Mouse (Mus musculus) urinary bladder, postnatal 0 days (tissue): ENCODE data around the gene Ergic3. TPM values are rescaled to one million over a fixed set of nuclear protein-coding genes. Genes with fewer than 3 reads are reported as not detected.

ENCODE experiments used
- polyA plus RNA-seq: library from polyadenylated mRNA; unstranded; fragments of >200 nt; fragmentation: Nextera tagmentation; extraction: Ambion mirVana; gene quantifications from 2 replicates; pipeline ENCODE4 v1.2.1, GENCODE M21; 2015

Gene Ergic3
- polyA plus RNA-seq: 121 and 140 TPM in 2 replicates

DNA sequence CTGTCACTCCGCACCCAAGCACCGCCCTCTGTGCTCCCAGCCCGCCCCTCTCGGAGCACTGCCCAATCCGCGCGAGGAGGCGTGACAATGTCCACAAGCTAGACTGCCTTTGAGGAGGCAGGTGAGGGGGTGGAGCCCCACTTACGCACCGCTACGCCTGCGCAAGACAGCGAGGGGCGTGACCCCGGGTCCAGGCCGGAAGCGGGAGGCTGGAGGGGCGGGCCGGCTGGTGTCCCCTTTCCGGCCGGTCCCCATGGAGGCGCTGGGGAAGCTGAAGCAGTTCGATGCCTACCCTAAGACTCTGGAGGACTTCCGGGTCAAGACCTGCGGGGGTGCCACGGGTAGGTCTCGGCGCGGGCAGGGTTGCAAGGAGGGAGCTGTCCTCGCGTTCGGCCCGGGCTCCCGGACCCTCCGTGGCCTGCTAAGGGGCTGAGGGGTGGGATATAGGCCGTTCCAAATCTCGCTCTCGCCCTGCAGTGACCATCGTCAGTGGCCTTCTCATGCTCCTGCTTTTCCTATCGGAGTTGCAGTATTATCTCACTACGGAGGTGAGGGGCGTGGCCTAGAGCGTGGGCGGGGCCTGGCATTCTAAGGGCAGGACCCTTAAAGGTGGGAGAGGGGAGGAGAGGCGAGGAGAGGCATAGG, at the start of gene Ergic3, which contains the start of gene 6430550D23Rik:
Ergic3 (plus strand) TSS at position 158 of the 645 bp plus-strand sequence.
6430550D23Rik (minus strand) TSS at position 90 of the 645 bp plus-strand sequence.

DNA sequence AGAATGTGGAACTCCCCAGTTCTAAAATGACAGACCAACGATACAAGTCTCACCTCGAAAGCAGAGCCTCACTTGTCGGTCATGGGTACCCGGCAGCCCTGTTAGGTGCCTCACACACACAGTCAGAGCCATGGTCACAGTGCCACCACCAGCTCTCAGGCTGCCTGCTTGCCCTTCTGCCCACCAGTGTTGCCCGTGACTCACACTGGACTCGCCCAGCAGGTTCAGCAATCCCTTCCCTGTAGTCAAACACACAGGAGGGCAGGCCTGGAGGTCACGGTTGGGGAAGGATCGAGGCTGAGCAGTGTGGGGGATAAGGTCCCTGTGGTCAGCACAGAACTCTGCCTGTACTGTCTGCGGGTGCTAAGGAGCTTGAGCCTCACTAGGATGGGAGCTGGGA, 45.0 kb downstream of the Ergic3 start, which contains the start of gene Fer1l4:
Fer1l4 (minus strand) TSS at position 132 of the 400 bp plus-strand sequence.

DNA sequence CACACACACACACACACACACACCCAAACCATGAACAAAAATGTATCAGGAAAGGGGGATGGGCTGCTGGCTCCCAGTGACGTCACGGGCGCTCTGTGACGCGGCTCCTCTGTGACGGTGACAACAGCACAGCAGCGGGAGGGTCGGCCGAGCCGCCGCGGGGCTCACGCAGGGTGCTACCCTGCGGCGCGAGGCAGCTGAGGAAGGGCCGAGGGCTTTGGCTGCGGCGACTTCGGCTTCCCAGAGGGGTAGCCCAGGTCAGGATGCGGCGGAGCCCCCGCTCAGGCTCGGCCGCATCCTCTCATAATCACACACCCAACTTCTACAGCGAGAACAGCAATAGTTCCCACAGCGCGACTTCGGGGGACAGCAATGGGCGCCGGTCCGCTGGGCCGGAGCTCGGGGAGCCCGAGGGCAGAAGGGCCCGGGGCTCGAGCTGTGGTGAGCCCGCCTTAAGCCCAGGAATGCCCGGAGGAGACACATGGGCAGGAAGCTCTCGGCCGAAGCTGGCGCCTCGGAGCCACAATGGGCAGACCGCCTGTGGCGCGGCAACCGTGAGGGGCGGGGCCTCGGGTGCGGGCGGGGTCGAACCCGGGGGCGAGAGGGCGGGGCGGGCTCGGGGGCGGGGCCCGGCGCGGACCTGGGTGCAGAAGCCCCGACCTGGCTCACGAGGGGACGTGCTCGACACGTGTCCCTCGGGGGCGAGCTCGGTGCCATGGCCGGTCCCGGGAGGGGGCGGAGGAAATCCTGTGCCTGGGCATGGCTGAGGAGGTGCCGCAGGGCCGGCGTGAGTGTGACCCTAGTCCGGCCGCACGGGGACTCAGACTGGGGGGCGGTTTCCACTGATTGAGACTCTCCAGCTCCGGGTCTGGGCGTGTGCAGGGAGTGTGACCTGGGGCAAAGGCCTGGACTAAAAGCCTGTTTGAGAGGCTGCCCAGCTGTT, 57.5 kb downstream of the Ergic3 start, which contains the start of gene Spag4:
Spag4 (plus strand) TSS at position 77 of the 943 bp plus-strand sequence.

Other genes with a start within 250 kb of the Ergic3 start
- gene Mmp24, start 232.7 kb upstream of the Ergic3 start, polyA plus RNA-seq: 0.04 and 0.07 TPM in 2 replicates
- gene BC029722, start 188.6 kb upstream of the Ergic3 start, polyA plus RNA-seq: 36.9 and 43.0 TPM in 2 replicates
- gene Eif6, start 181.1 kb upstream of the Ergic3 start, polyA plus RNA-seq: 139 and 163 TPM in 2 replicates
- gene Fam83c, start 173.2 kb upstream of the Ergic3 start, polyA plus RNA-seq: 0.11 and 0.14 TPM in 2 replicates
- 53.2 and 53.6 TPM in 2 replicates for gene Uqcc1, start 77.7 kb upstream of the Ergic3 start, polyA plus RNA-seq
- 0.21 TPM in 1 of 2 replicates, not detected in the other for gene Gm15557, start 67.3 kb upstream of the Ergic3 start, polyA plus RNA-seq
- gene Gdf5, start 62.7 kb upstream of the Ergic3 start, polyA plus RNA-seq: 14.6 and 16.2 TPM in 2 replicates
- gene Cep250, start 51.6 kb upstream of the Ergic3 start, polyA plus RNA-seq: 4.9 and 6.3 TPM in 2 replicates
- gene 6430550D23Rik, start 68 bp upstream of the Ergic3 start, polyA plus RNA-seq: 0.18 and 0.23 TPM in 2 replicates
- 10.7 and 11.6 TPM in 2 replicates for gene Fer1l4, start 44.9 kb downstream of the Ergic3 start, polyA plus RNA-seq
- gene Spag4, start 57.1 kb downstream of the Ergic3 start, polyA plus RNA-seq: 1.2 and 1.8 TPM in 2 replicates
- gene Cpne1, start 103.9 kb downstream of the Ergic3 start, polyA plus RNA-seq: 31.5 and 34.3 TPM in 2 replicates
- 9.8 and 15.9 TPM in 2 replicates for gene Rbm12, start 103.9 kb downstream of the Ergic3 start, polyA plus RNA-seq
- 6.3 and 6.7 TPM in 2 replicates for gene Gm28036, start 119.0 kb downstream of the Ergic3 start, polyA plus RNA-seq
- 362 and 366 TPM in 2 replicates for gene Romo1, start 136.0 kb downstream of the Ergic3 start, polyA plus RNA-seq
- 28.1 and 30.0 TPM in 2 replicates for gene Nfs1, start 136.1 kb downstream of the Ergic3 start, polyA plus RNA-seq
- gene Rbm39, start 172.2 kb downstream of the Ergic3 start, polyA plus RNA-seq: 324 and 348 TPM in 2 replicates
- 28.7 and 41.9 TPM in 2 replicates for gene Phf20, start 188.4 kb downstream of the Ergic3 start, polyA plus RNA-seq